Mouse (Mus musculus) large intestine, adult 2 months (tissue): ENCODE data around the gene Actn1. TPM values are rescaled to one million over a fixed set of nuclear protein-coding genes. Genes with fewer than 3 reads are reported as not detected.
"Not testable (repeated sequence)": the region's sequence is repeated elsewhere in the genome, so short reads cannot be mapped to it uniquely, and the experiment has no call there.

ENCODE experiments used
- DNase-seq: peaks from one replicate; pipeline ENCODE4 v3.0.0-alpha.2; 2012; ENCODE audit warnings: low read depth, low spot score
- WGBS: fragments of 180-500 bp; shearing (Covaris S2); methylation state at CpG from one replicate; pipeline ENCODE4 v1.1.7; 2018; 5-methylcytosine and 5-hydroxymethylcytosine counted together
- polyA plus RNA-seq: library from polyadenylated mRNA; depleted of rRNA; stranded (reverse); fragments of >200 nt; gene quantifications from 2 replicates; pipeline ENCODE4 v1.2.3, GENCODE M21; 2012; rRNA removed

Actn1 gene
- polyA plus RNA-seq, result 97.4 and 98.8 TPM in 2 replicates

GRCm38 (mm10) chr12:80260056-80260743 lies at the start of gene Actn1:
Gene Actn1, minus strand, starts transcription at chr12:80260371.
- WGBS, result under 1% methylated on average over 55 of the region's 55 CpGs
- no peak for DNase-seq

- 66% methylated on average over 3 of the region's 3 CpGs for WGBS
- no peak for DNase-seq
Measured at GRCm38 (mm10) chr12:80307556-80307955, 47.4 kb upstream of the Actn1 start.

- DNase-seq, result no peak
- WGBS, result 92% methylated on average over 3 of the region's 3 CpGs
Measured at GRCm38 (mm10) chr12:80304518-80304917, 44.3 kb upstream of the Actn1 start.

- 74% methylated on average over 9 of the region's 9 CpGs for WGBS
Measured at GRCm38 (mm10) chr12:80300833-80301456, 40.8 kb upstream of the Actn1 start.

GRCm38 (mm10) chr12:80298714-80299113 lies 38.5 kb upstream of the Actn1 start:
- DNase-seq, result no peak
- 36% methylated on average over 6 of the region's 6 CpGs for WGBS

More at GRCm38 (mm10) chr12:80300833-80301456, 40.8 kb upstream of the Actn1 start:
- no peak for DNase-seq

GRCm38 (mm10) chr12:80291895-80292435 lies 31.8 kb upstream of the Actn1 start:
- no peak for DNase-seq
- WGBS, result 57% methylated on average over 3 of the region's 3 CpGs

- no peak for DNase-seq
- WGBS, result 90% methylated on average over 8 of the region's 8 CpGs
Measured at GRCm38 (mm10) chr12:80290964-80291363, 30.8 kb upstream of the Actn1 start.

- DNase-seq, result no peak
- 90% methylated on average over 4 of the region's 4 CpGs for WGBS
Measured at GRCm38 (mm10) chr12:80290483-80290882, 30.3 kb upstream of the Actn1 start.

- DNase-seq, result no peak
- WGBS, result 59% methylated on average over 3 of the region's 3 CpGs
Measured at GRCm38 (mm10) chr12:80289722-80290121, 29.6 kb upstream of the Actn1 start.

- WGBS, result 45% methylated on average over 5 of the region's 5 CpGs
- no peak for DNase-seq
Measured at GRCm38 (mm10) chr12:80285890-80286289, 25.7 kb upstream of the Actn1 start.

GRCm38 (mm10) chr12:80284251-80284650 lies 24.1 kb upstream of the Actn1 start:
- WGBS, result 82% methylated on average over 2 of the region's 2 CpGs
- not testable (repeated sequence) for DNase-seq

GRCm38 (mm10) chr12:80278866-80279265 lies 18.7 kb upstream of the Actn1 start:
- DNase-seq, result no peak
- WGBS, result 87% methylated on average over 10 of the region's 10 CpGs

- 70% methylated on average over 8 of the region's 8 CpGs for WGBS
- DNase-seq, result no peak
Measured at GRCm38 (mm10) chr12:80277428-80277827, 17.3 kb upstream of the Actn1 start.

GRCm38 (mm10) chr12:80275187-80275820 lies 15.1 kb upstream of the Actn1 start:
- whole genome bisulfite sequencing, result 81% methylated on average over 5 of the region's 5 CpGs
- DNase-seq, result no peak

GRCm38 (mm10) chr12:80273020-80273686 lies 13.0 kb upstream of the Actn1 start:
- peak; percentile 48 for DNase-seq
- WGBS, result 23% methylated on average over 10 of the region's 10 CpGs

- no peak for DNase-seq
- WGBS, result 59% methylated on average over 5 of the region's 5 CpGs
Measured at GRCm38 (mm10) chr12:80271806-80272205, 11.6 kb upstream of the Actn1 start.

GRCm38 (mm10) chr12:80270924-80271323 lies 10.8 kb upstream of the Actn1 start:
- no peak for DNase-seq
- 63% methylated on average over 3 of the region's 3 CpGs for WGBS

- DNase-seq, result no peak
- WGBS, result 89% methylated on average over 2 of the region's 2 CpGs
Measured at GRCm38 (mm10) chr12:80269303-80269702, 9.1 kb upstream of the Actn1 start.

GRCm38 (mm10) chr12:80267962-80268361 lies 7.8 kb upstream of the Actn1 start:
- DNase-seq, result no peak
- WGBS, result 90% methylated on average over 6 of the region's 6 CpGs

GRCm38 (mm10) chr12:80264388-80264787 lies 4.2 kb upstream of the Actn1 start:
- 54% methylated on average over 7 of the region's 7 CpGs for WGBS
- not testable (repeated sequence) for DNase-seq
